Mouse (Mus musculus): ENCODE data around the gene Xpot.

Gene Xpot

DNA sequence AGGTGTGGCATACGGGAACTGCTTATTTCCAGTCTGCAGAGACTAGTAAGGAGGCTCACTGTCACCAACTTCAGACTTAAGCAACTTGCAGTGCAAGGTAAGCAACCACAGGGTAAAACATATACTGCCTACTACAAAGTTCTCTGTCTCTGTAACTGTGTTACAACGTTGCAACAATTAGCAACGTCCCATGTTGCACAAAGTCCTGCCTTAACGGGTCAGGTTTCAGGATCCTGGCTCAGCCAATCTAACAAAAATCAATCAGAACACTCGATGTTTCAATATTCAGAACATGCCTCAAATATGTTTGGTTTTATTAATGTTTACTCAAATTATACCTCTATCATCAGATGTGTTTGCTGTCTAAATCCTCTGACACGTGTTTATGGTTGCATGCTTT, 3.7 kb downstream of the Xpot start:
- no peak for DNase-seq (ENCODE audit: low spot score)

DNA sequence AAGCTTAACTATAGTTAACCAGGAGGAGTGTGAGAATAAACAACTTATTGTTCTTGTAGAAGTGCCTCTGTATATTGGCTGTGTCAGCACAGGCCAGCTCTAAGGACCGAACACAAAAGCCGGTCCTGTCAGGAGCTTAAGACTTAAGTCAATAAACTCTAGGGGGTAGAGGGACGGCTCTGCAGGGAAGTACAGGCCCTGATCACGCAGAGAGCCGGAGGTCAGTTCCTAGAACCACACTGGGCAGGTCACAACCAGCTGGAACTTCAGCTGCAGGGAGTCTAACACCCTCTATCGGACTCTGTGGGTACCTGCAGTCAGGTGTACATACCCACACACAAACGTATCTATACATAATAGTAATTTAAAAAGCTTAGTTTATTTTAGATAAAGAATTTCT, 10.2 kb downstream of the Xpot start:
- no peak for DNase-seq (ENCODE audit: low spot score)

DNA sequence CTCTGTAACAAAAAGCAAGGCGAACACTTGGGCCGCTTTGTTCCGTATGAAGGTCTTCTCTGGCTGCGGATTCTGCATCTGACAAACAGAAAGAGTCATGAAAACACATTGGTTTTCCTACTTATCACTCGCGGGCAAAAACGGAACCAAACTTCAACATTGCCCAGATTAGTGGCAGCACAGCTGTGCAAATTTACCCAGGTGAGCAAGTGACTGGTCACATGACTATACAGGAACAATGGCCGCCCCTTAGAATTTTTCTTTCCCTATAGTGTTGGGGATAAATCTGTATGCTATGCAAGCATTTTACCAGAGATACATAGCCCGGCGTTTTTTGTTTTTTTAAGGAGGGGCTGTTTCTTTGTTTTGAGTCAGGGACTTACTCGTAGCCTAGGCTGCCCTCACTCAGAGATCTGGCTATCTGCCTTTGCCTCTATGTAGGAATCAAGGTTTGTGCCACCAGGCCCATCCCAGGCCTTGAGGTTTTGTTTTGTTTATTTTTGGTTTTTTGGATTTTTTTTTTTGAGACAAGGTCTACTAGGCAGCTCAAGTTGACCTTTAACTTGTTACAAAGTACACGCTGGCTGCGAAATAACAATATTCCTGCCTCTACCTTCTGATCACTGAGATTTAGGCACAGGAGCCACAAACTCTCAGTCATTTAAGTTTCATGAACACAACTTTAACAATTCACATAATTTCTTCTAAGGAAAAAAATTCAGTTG, 10.8 kb downstream of the Xpot start:
- no peak for DNase-seq (ENCODE audit: low spot score)

DNA sequence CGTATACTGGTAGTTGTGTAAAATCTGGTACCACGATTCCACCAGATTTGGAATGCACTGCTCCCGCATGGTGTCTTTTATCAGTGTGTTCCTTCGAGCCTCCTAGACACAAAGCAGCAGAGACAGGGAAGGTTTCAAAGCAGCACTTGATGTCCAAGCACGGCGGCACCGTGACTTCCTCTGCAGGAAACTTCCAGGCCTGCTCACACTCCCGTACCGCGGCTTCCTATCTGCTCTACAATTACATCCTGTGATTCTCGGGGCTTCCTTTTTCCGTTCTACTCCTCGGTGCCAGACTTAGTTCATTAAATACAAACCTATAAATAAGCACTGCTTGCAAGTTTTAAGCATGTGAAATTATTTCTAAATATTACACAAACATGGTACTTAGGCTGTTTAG, 12.6 kb downstream of the Xpot start:
- no peak for DNase-seq (ENCODE audit: low spot score)

DNA sequence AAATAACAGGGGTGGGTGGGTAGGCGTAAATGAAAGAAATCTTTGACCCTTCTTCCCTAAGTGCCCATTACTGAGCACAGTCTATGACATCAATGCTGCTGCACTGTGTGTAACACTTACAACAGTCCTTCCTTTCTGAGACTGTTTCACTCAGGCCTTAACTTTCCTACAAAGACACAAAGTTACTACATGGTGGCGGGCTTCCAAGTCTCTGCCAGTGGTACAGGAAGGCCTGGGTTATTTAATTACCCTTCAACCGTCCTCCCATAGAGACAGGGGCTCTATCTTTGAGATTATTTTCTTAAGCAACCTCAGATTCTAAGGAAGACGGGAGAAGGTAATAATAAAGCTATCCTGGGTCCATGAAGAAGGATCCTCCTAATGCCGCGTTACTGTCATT, 13.7 kb downstream of the Xpot start:
- DNase-seq (ENCODE audit: low spot score), result no peak

DNA sequence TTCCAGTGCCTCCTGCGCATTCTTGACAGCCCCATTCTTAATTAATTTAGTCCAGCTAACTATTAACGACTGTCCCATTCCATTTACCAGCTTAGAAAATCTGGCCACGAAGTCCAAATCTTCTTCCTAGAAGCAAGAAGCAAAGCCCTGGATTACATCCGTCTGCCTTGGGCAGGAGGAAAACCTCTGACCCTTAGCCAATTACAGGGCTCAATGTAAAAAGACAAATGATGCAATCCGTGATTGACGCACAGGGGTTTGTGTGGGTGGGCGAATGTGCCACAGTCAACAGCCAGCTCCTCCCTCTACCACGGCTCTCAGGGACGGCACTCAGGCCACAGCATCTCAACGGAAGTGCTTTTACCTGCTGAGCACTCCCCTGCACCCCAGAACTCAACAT, 14.5 kb downstream of the Xpot start:
- no peak for DNase-seq (ENCODE audit: low spot score)

DNA sequence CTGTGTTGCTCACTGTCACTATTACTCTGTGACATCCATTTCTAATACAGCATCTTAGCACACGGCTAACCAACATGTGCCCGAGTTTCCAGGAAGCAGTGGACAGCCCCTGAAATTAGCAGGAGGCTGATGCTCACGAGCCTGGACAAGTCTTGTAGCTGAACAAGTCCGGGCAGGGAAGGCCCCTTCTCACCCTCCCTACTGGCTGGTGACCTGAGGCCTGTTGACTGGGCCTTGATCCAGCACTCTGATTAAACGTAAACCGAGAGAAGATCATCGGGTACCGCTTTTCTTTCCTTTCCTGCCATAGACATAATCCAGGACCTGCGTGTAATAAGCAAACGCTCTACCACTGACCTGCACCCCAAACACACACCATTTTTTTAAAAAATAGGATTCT, 18.0 kb downstream of the Xpot start:
- DNase-seq (ENCODE audit: low spot score), result no peak

DNA sequence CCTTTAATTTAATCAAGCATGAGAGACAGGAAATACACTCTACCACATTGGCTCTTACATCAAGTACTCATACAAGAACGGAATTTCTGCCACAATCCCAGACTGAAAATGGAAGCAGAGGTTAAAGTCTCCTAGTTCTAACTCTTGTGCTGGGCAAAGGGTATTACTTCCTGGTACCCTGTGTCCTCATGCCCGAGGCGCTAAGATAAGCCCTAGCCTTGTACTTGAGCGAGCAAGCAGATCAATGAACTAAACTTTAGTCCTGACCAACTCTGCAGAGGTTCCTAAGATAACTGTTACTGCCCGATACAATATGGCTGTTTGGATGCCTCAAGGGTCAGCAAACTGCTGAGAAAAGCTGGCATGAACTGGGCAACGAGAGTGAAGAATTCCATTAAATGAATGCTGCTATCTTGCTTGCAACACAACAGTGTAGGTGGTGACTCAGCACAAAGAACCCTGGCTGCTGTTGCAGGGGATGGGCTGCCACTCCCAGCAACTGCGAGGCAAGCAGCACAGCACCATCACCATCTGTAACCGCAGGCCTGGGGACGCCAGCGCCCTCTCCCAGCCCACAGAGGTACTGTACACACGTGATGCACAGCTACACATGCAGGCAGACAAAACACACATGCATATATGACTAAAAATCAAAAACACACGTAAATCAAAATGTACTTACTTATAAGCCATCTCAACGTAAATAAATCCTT, 21.3 kb downstream of the Xpot start:
- no peak for DNase-seq (ENCODE audit: low spot score)

DNA sequence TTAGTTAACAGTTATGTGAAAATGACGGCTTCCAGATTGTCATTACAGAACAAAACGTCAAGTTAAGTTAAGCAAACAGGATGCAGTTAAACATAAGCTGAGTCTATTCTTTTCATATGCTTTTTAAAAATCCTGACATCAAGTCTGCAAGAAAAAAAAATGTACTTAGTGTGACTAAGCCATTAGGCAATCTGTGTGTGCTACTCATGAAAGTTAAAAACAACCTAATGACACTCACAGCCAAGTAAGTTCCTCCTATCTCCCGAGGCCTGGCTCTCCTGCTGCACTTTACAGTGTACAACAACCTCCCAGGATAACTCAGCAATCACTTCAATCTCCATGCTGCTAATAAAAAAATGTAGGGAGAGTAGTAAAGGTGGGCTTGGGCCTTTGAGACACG, 22.6 kb downstream of the Xpot start:
- DNase-seq (ENCODE audit: low spot score), result no peak

DNA sequence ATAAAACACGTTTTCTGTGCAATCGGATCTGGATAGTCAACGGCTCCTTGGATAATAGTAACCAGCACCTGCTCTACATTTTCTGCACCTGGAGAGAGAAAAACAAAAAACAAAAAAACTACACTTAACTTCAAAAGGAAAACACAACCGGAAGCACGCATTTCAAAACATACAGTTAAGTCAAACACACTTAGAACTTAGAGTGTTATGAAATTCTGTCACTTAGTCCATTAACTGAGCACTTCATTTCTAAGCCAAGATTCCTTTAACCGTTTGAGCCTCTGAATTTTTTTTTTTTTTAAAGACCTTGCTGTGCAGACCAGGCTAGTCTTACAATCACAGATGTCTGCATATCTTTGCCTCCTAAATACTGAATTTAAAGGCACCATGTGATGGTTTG, 24.9 kb downstream of the Xpot start:
- DNase-seq (ENCODE audit: low spot score), result no peak

DNA sequence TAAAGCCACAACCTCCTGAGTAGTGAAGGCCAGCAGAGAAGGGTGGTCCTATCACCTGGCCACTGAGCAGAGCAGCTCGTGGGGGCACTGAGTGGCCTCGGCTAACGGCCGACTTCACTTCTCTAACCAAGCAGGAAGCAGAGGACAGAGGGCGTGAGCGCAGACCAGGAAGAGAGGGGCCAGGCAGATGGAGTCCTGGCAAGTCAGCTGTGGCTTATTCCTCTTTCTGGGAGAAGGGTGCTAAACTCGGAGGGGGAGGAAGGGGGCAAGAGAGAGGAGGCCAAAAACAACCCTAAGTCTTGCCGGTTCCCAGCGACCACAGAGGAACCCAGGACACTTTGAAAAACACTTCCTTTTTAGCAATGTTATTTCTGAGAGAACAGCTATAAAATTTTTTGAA, 29.6 kb downstream of the Xpot start:
- no peak for DNase-seq (ENCODE audit: low spot score)

DNA sequence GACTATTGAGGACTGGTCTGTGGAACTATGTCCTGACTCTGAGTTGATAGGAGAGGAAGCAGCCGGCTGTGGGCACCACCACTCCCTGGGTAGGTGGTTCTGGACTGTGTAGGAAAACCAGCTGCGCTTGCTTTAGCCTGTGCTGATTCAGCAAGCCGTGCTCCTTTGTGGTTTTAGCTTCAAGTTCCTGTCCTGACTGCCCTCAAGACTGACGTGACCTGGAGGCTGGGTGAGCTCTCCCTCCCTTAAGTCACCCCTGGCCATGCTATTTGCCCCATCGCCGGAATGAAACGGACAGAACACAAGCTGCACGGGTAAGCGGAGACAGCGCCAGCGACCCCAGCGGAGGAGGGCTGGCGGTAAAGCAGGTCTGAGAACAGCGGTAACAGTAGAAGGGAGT, 35.0 kb downstream of the Xpot start:
- no peak for DNase-seq (ENCODE audit: low spot score)

DNA sequence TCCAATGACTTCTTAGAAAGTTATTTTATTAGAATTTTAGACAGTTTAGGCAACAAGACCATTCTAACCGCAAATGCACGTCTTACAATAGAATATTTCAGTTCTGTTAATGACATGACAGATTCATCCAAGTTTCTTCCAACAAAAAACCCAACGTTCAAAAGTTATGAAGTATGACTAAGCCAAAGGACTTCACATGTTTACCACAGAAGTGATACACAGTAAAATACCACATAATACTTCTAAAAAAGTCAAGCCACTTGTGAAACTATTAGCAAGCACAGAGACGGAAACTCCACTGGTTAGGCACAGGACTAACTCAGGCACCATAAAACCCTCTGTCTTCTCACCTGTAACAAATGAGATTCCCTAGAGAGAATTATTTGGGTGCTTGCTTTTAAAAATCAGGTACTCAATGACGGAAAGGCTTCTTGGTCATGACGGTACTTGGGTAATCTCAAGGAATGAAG, 38.7 kb downstream of the Xpot start:
- DNase-seq (ENCODE audit: low spot score), result no peak

DNA sequence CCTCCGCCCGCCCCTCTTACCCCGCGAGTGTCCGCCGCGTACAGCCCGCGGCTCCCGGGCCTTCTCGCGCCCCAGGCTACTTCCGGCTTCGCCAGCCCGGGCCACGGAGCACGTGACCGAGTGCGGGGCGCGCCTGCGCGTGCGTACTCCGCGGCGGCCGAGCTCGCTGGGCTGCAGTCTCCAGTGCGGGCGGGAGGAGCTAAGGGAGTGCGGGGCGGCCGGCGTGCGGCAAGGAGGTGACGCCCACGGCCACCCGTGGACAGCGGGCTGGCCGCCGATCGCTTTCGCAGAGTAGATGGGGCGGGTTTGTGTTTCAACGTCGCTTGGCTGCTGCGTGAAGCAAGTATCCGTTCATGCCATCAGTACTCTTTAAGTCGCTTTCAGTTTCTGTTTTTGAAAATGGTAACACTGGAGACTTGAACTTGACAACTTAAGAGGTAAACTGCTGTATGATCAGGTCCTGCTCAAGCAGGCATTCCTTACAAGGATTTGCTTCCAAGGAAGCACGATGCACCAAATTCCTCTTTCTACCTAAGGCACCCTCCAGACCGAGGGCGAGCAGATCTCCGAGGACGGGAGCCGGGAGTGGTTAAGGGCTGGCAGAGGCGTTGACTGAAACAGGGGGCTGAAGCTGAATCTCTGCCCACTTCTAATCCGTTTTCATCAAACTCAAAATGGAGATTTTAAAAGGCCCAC, 39.3 kb downstream of the Xpot start, which contains the start of gene Tbk1:
Gene Tbk1 (minus strand): TSS at position 113 of the 696 bp plus-strand sequence.
- DNase-seq (ENCODE audit: low spot score), result peak; percentile 87

DNA sequence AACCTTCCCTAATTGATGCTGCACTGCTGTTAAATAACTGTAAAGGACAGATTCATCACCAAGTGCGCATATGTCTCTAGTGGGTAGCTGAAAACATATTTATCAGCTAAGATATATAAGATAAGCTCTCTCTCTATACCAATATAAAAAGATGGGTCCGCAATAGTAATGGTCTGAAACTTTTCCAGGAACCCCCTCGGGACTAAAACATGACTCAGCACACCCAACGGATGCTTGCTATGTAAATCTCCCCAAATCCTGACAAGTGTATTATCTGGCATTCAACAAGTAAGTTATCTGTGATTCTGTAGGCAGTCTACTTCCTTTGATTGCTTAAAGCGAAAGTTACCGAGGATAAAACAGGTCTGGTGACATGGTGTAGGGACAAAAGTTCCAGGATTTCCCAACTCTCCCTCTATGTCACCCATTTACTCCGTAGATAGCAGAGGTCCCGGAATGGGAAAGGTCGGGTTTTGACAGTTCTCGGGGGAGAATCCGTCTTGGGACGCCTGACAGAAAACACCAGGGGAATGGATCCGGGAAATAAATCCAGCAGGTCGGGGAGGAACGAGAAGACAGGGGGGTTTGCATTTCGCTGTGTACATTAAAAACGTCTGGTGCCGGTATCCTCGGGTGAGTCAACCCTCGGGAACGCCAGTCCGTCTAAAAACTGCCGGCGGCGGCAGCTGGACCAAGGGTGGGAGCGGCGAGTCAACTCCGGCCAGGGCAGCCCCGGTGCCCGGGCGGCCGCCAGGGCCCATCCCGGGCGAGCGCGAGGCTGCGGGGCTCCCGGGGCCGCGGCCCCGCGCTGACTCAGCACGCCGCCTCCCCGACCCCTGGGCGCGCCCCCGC, 40.1 kb downstream of the Xpot start:
- peak; percentile 14 for DNase-seq (ENCODE audit: low spot score)

DNA sequence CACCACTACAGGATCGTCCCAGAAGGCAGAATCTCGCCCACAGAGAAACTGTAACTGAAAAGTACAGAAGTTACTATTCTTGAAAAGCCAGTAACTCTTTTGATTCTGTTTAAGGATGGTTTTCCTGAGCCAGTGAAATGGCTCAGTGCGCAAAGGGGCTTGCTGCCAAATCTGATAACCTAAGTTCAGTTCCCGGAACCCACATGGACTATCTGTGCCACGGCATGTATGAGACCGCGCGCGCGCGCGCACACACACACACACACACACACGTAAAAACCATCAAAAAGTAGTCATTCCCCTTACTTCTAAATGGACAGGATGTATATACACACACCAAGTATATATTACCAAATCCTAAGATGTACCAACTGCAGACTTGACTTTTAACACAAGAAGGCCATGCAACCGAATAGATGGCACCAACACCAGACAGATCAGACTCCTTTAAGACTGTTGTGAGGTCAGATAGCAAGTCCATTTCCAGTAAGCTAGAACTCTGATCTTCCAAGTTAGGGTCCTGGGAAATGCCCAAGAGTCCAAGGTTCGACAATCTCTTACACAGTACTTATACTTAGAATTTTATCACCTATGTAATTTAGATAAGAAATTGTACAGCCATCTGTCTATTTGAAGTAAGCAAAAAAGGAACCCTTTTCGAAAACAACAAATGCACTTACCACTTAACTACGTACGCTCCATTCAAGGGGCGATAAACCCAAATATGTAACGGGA, 40.9 kb downstream of the Xpot start:
- no peak for DNase-seq (ENCODE audit: low spot score)

DNA sequence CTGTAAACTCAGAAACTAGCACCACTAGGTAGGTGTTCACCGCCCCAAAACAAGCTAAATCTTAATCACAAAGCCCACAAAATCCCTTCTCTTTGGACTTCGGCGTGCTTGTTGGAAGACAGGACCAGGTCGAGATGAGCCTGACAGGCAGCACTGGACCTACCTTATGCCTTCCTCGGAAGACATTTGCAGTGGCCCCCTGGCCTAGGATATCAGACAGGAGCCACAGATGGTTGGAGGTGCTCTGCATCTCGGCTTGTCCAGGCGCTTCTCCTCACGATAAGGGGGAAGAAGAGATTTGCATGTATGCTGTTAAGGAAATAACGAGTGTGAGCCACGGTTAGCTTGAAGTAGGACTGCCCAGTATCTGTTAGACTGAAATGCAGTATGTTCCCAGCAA, 42.1 kb downstream of the Xpot start:
- no peak for DNase-seq (ENCODE audit: low spot score)

DNA sequence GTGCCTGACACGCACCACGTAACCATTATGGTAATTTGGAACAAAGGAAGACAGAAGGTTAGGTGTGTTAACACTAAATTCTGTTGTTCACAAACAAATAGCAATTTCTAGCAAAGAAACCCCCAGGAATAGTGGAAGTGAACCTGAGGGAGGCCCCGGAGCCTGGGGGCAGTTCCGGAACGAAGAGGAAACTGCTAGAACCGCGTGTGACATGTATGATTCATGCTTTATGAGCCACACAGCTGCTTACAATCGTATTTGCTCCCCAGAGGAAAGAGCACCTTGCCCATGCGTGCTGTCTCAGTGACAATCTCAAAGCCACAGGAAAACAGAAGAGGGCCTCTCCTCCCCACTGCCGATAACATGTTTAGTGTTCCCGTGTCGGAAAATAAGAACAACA, 43.1 kb downstream of the Xpot start:
- DNase-seq (ENCODE audit: low spot score), result no peak

DNA sequence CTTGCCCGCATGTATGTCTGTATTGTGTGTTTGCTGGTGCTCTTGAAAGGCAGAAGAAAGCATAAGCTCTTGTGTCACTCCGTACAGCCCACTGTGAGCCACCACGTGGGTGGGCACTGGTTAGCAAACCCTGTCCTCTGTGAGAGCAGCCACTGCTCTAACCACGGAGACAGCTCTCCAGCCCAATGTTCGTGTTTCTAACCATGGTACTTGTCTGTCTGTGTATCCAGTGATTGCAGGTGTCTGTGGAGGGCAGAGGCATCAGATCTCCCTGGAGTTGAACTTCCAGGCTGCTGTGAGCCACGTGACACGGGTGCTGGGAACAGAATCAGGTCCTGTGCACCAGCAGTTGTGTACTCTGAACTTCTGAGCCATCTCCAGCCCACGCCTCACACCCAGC, 43.8 kb downstream of the Xpot start:
- no peak for DNase-seq (ENCODE audit: low spot score)

DNA sequence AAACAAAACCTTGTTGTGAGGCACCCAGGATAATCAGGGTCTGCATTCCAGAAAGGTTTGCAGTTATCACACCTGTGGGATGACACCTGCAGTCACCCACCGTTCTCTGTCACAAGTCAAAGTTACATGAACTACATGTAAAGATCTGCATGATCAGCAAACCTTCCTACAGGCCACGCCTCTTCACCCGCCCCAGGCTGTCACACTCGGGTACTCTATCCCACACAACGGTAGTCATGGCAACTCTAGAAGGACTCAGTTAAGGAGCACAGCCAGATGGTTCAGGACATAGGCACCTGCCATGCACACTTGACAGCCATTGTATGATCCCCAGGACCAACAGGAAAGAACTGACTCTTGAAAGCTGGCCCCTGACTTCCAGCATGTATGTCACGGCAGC, 44.7 kb downstream of the Xpot start:
- DNase-seq (ENCODE audit: low spot score), result no peak

DNA sequence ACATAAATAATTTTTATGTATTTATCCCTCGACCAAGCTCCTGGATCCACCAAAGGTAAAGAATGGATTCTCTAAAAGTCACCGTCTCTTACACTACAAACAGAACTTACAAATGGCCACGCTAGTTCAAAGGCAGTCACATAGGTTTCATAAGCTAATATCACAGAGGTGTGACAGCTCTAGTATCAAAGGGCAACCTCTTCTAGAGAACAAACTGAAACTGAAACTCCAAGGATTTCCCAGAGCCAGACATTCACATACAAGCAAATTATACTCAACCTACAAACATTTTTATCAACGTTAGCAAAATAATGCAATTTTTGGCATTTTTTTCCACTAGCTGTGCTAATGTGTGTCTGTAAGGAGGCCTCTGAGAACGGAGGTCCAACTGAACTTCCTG, 45.8 kb downstream of the Xpot start:
- DNase-seq (ENCODE audit: low spot score), result no peak

DNA sequence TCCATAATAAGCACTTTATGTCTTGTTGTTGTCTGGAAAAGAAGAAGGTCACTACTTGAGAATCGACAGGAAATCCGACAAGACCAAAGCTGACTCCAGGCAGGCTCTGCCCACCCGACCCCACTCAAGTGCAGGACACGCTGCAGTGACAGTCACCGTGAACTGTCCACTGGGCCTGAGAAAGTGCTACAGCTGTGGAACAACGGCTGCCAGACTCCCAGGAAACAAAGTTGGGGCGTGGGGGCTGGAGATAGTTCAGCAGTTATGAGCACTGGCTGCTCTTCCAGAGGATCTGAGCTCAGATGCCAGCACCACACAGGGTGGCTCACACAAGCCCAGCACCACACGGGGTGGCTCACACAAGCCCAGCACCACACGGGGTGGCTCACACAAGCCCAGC, 49.8 kb downstream of the Xpot start:
- no peak for DNase-seq (ENCODE audit: low spot score)
